Mouse (Mus musculus) embryonic facial prominence, embryonic 12.5 days (tissue): ENCODE measurements around the gene RPS10-NUDT3. TPM values are rescaled to one million over a fixed set of nuclear protein-coding genes. Genes with fewer than 3 reads are reported as not detected.
A peak's percentile ranks its signal among the peaks of the same experiment; 100 is the strongest.

Source experiments
- ATAC-seq: fragments of 200-750 bp; cut with Nextera tagmentation; 2 replicates; pipeline ENCODE4 v1.8.0; 2017; ENCODE audit not compliant: insufficient number of reproducible peaks, insufficient read depth, low FRiP score, low TSS enrichment
- H3K27ac ChIP-seq: fragments of 300-500 bp; sonication (generic); 2 replicates; pipeline ENCODE4 v1.5.1; 2016; ENCODE audit warnings: mild to moderate bottlenecking
- H3K27me3 ChIP-seq: fragments of 300-500 bp; sonication (generic); 2 replicates; pipeline ENCODE4 v1.6.1; 2016; ENCODE audit warnings: mild to moderate bottlenecking, moderate library complexity
- H3K36me3 ChIP-seq: fragments of 300-500 bp; sonication (generic); 2 replicates; pipeline ENCODE4 v1.6.1; 2016; ENCODE audit warnings: mild to moderate bottlenecking
- H3K4me1 ChIP-seq: fragments of 300-500 bp; sonication (generic); 2 replicates; pipeline ENCODE4 v1.6.1; 2016
- H3K4me2 ChIP-seq: fragments of 300-500 bp; sonication (generic); replicated peaks from 2 replicates; pipeline ENCODE4 v1.6.1; 2016; ENCODE audit warnings: mild to moderate bottlenecking, moderate library complexity
- H3K4me3 ChIP-seq: fragments of 300-500 bp; sonication (generic); 2 replicates; pipeline ENCODE4 v1.5.1; 2016; ENCODE audit warnings: mild to moderate bottlenecking
- H3K9ac ChIP-seq: fragments of 300-500 bp; sonication (generic); 2 replicates; pipeline ENCODE4 v1.6.1; 2016; ENCODE audit warnings: mild to moderate bottlenecking, moderate library complexity
- H3K9me3 ChIP-seq: fragments of 300-500 bp; sonication (generic); 2 replicates; pipeline ENCODE4 v1.6.1; 2016; ENCODE audit warnings: mild to moderate bottlenecking, moderate library complexity
- WGBS: fragments of 180-500 bp; shearing (Covaris S2); methylation state at CpG from one replicate; pipeline ENCODE4 v1.1.7; 2016; 5-methylcytosine and 5-hydroxymethylcytosine counted together
- polyA plus RNA-seq: library from polyadenylated mRNA; unstranded; fragments of >200 nt; fragmentation: Nextera tagmentation; extraction: Ambion mirVana; gene quantifications from 2 replicates; pipeline ENCODE4 v1.2.1, GENCODE M21; 2016

The RPS10-NUDT3 gene
- polyA plus RNA-seq, 1 experiment from 2014 or later: not detected

- H3K36me3 ChIP-seq: peaks cover 2% of the 10 kb centered on the region; the same call in 1 of the 2 replicates
- no peaks in the 10 kb centered on the region for H3K9me3 ChIP-seq
- no peak for ATAC-seq
- H3K9ac ChIP-seq: no peak overlapping the region
- H3K27me3 ChIP-seq: no peaks in the 10 kb centered on the region
- WGBS: 84% methylated on average over 2 of the region's 2 CpGs
- no peak overlapping the region for H3K4me2 ChIP-seq
- peaks cover 15% of the 10 kb centered on the region; the same call in 1 of the 2 replicates for H3K4me1 ChIP-seq
- no peak overlapping the region for H3K4me3 ChIP-seq
- H3K27ac ChIP-seq: no peak overlapping the region
Measured at GRCm38 (mm10) chr17:27603036-27603435, 32.0 kb downstream of the RPS10-NUDT3 start.

DNA sequence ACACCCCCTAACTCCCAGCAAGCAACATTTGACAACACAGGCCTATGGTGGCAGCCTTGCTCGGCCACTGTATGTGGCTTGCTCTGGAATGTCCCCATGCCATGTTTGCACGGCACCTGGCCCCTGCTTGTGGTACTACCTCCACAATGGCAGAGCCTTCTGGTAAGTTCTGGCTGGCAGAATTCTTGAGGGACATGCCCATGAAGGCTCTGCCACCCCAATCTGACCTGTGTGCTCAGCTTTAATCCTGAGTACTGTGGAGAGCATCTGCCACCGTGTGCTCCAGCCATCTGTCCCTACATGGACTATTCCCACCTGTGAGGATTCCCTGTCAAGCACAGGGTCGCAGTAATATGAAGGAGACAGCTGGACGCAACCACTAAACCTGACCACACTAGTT lies 34.2 kb downstream of the RPS10-NUDT3 start:
- Histone ChIP-seq H3K27ac (no peak overlapping the region), H3K4me2 (no peak overlapping the region), H3K9me3 (no peaks in the 10 kb centered on the region), H3K36me3 (peaks cover 11% of the 10 kb centered on the region), H3K4me3 (no peak overlapping the region), H3K27me3 (no peaks in the 10 kb centered on the region), H3K4me1 (peaks cover 19% of the 10 kb centered on the region; the same call in 1 of the 2 replicates), H3K9ac (no peak overlapping the region)
- no peak for ATAC-seq
- WGBS: 84% methylated on average over 5 of the region's 5 CpGs

DNA sequence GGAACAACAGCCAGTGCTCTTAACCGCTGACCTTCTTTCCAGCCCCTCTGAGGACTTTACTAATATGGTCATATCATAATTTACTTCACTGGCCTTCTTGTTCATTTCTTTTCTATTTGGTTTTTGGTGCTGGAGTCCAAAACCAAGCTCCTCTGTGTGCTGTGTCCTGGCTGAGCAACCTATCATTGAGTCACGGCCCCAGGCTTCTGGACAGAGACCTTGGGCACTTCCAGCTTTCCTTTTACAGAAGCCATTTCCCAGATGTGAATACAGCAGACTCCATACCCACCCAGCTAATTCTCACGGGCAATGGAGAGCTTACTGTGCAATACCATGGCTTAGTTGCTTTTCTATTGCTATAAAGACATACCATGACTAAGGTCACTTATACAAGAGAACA lies 34.7 kb downstream of the RPS10-NUDT3 start:
- H3K9ac ChIP-seq: no peak overlapping the region

DNA sequence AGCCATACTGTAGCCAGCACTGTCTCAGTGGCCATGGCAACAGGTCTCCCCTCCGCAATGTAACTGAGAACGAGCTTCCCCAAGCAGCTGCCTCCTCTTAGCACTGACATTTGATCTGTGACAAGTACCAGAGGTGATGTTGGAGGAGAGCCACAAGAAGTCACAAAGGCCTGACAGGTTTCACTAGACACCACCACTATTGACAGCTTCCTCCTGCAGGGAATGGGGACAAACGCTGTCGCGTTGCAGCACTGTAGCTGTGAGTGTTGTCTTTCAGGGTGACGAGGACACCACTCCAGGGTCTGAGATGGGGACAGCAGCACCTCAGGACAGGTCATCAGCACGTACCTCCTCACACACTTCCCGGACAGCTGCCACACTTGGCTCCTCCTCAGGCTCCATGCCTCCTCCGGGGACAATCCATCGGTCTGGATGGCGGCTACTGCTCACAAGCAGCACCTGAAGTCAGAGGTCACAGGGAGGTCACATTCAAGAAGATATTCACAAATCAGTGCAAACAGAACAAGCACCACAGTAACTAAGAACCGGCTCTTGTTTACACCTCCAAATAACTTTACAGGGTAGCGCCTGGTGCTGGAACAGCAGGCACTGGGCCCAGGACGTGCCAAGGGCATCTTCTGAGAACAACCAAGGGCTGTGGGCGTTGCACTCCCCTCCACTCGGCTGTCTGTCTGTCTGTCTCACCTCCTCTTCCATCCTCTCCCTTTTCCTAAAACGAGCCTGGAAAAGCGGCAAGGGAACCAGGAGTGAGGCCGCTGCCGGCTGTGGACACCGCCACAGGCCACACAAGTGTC lies 38.4 kb downstream of the RPS10-NUDT3 start:
- Histone ChIP-seq H3K9ac (no peak overlapping the region), H3K36me3 (peaks cover 51% of the 10 kb centered on the region)

More for the DNA sequence above, 34.7 kb downstream of the RPS10-NUDT3 start:
- no peaks in the 10 kb centered on the region for H3K9me3 ChIP-seq
- 88% methylated on average over 3 of the region's 3 CpGs for WGBS
- no peak overlapping the region for H3K27ac ChIP-seq
- H3K27me3 ChIP-seq: no peaks in the 10 kb centered on the region
- ATAC-seq: no peak
- H3K4me2 ChIP-seq: no peak overlapping the region
- peaks cover 17% of the 10 kb centered on the region for H3K36me3 ChIP-seq
- no peak overlapping the region for H3K4me3 ChIP-seq
- H3K4me1 ChIP-seq: peaks cover 19% of the 10 kb centered on the region; the same call in 1 of the 2 replicates

GRCm38 (mm10) chr17:27595659-27596375 lies 39.2 kb downstream of the RPS10-NUDT3 start:
- Histone ChIP-seq H3K9ac (no peak overlapping the region), H3K27me3 (no peaks in the 10 kb centered on the region), H3K4me2 (no peak overlapping the region), H3K27ac (no peak overlapping the region), H3K9me3 (no peaks in the 10 kb centered on the region), H3K4me1 (peaks cover 9% of the 10 kb centered on the region; the same call in 1 of the 2 replicates), H3K4me3 (no peak overlapping the region), H3K36me3 (peaks cover 57% of the 10 kb centered on the region)
- WGBS: 86% methylated on average over 15 of the region's 15 CpGs
- no peak for ATAC-seq

More for the DNA sequence above, 38.4 kb downstream of the RPS10-NUDT3 start:
- Histone ChIP-seq H3K9me3 (no peaks in the 10 kb centered on the region), H3K4me2 (no peak overlapping the region), H3K27me3 (no peaks in the 10 kb centered on the region), H3K27ac (no peak overlapping the region), H3K4me3 (no peak overlapping the region), H3K4me1 (peaks cover 10% of the 10 kb centered on the region; the same call in 1 of the 2 replicates)
- ATAC-seq: no peak
- WGBS: 74% methylated on average over 21 of the region's 21 CpGs

GRCm38 (mm10) chr17:27592565-27592910 lies 42.5 kb downstream of the RPS10-NUDT3 start:
- H3K9me3 ChIP-seq: no peaks in the 10 kb centered on the region
- H3K9ac ChIP-seq: no peak overlapping the region
- H3K36me3 ChIP-seq: peaks cover 75% of the 10 kb centered on the region
- H3K27me3 ChIP-seq: no peaks in the 10 kb centered on the region
- H3K4me1 ChIP-seq: peaks cover 8% of the 10 kb centered on the region; the same call in 1 of the 2 replicates
- H3K4me2 ChIP-seq: no peak overlapping the region
- no peak overlapping the region for H3K4me3 ChIP-seq
- no peak overlapping the region for H3K27ac ChIP-seq
- 95% methylated on average over 7 of the region's 7 CpGs for WGBS
- no peak for ATAC-seq

DNA sequence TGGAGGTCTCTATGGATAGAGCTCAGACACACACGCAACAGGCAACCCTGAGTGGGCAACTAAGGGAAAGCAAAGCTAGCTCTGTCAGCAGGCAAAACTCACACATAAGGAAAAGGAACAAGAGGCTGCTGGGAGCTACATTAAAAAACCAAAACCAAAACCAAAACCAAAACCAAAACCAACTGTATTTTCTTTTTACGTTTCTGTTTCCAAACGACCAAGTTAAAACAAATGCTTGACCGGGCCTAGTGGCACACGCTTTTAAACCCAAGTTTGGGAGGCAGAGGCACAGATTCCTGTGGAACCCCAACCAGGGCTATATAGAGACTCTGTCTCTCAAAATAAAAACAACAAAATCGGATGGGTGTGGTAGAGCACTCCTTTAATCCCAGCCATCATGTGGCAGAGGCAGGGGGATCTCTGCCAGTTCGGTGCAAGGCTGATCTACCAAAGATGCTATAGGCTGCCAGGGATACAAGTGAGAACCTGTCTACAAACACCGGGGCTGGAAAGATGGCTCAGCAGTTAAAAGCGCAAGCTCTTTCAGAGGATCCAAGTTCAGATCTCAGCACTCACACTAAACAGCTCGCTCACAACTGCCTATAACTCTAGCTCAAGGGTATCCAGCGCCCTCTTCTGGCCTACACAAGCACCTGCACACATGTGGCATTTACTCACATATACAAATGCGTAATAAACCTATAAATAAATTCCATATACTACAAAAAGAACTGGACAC lies 43.0 kb downstream of the RPS10-NUDT3 start:
- peaks cover 7% of the 10 kb centered on the region; the same call in 1 of the 2 replicates for H3K4me1 ChIP-seq
- no peaks in the 10 kb centered on the region for H3K9me3 ChIP-seq
- WGBS: 90% methylated on average over 12 of the region's 12 CpGs
- H3K27me3 ChIP-seq: no peaks in the 10 kb centered on the region
- no peak overlapping the region for H3K27ac ChIP-seq
- no peak overlapping the region for H3K4me2 ChIP-seq
- ATAC-seq: no peak
- H3K4me3 ChIP-seq: no peak overlapping the region
- peaks cover 79% of the 10 kb centered on the region for H3K36me3 ChIP-seq
- no peak overlapping the region for H3K9ac ChIP-seq

GRCm38 (mm10) chr17:27588231-27588630 lies 46.8 kb downstream of the RPS10-NUDT3 start:
- peaks cover 69% of the 10 kb centered on the region for H3K36me3 ChIP-seq
- no peak overlapping the region for H3K9ac ChIP-seq
- H3K4me3 ChIP-seq: no peak overlapping the region
- 77% methylated on average over 8 of the region's 8 CpGs for WGBS
- H3K4me2 ChIP-seq: no peak overlapping the region
- peaks cover 4% of the 10 kb centered on the region; the same call in 1 of the 2 replicates for H3K4me1 ChIP-seq
- no peak overlapping the region for H3K27ac ChIP-seq
- no peaks in the 10 kb centered on the region for H3K9me3 ChIP-seq
- no peak for ATAC-seq
- no peaks in the 10 kb centered on the region for H3K27me3 ChIP-seq

DNA sequence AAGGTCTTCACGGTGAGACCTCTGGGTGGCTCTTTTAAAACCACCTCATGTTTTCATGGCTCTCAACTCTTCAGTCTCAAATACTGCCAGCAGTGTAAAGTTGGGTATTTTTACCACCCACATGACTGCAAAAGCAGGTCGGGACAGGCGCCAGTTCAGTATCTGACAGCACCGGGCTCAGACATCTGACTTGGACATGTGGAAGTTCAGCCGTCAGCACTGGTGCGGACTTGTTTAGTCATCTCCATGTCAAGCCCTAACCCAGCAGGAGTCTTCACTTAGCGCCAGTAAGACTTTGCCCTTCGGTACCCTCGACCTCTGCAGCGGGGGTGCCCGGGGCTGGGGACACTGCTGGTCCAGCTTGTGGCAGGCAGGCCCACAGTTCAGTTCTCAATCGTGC lies 47.8 kb downstream of the RPS10-NUDT3 start:
- Histone ChIP-seq H3K9me3 (no peaks in the 10 kb centered on the region), H3K4me1 (peaks cover 4% of the 10 kb centered on the region; the same call in 1 of the 2 replicates), H3K27ac (no peak overlapping the region), H3K4me3 (no peak overlapping the region), H3K4me2 (no peak overlapping the region), H3K36me3 (peaks cover 66% of the 10 kb centered on the region), H3K9ac (no peak overlapping the region), H3K27me3 (no peaks in the 10 kb centered on the region)
- 75% methylated on average over 12 of the region's 12 CpGs for WGBS
- ATAC-seq: no peak

DNA sequence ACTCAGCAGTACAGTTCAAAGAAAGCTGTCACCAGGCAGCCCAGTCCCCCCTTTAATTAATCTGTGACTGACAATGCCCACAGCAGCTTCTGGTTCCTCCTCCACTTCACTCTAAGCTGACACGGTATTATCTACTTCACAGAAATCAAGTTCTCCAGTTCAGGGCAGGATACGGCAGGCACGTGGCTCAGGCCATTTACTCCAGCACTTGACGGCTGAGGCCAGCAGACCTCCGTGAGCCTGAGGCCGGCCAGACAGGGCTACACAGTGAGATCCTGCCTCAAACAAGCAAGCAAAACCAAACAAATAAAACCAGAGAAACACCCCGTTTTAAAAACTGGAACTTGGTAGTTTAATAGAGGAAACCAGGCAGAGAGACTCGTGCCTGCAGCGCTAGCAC lies 48.4 kb downstream of the RPS10-NUDT3 start:
- Histone ChIP-seq H3K27ac (0 out of 2 replicates have a peak overlapping the region, but pooled peaks have one; percentile 23), H3K9me3 (no peaks in the 10 kb centered on the region), H3K4me2 (no peak overlapping the region), H3K27me3 (no peaks in the 10 kb centered on the region), H3K36me3 (peaks cover 66% of the 10 kb centered on the region), H3K4me3 (no peak overlapping the region), H3K4me1 (peaks cover 4% of the 10 kb centered on the region; the same call in 1 of the 2 replicates), H3K9ac (no peak overlapping the region)
- no peak for ATAC-seq
- 73% methylated on average over 9 of the region's 9 CpGs for WGBS

DNA sequence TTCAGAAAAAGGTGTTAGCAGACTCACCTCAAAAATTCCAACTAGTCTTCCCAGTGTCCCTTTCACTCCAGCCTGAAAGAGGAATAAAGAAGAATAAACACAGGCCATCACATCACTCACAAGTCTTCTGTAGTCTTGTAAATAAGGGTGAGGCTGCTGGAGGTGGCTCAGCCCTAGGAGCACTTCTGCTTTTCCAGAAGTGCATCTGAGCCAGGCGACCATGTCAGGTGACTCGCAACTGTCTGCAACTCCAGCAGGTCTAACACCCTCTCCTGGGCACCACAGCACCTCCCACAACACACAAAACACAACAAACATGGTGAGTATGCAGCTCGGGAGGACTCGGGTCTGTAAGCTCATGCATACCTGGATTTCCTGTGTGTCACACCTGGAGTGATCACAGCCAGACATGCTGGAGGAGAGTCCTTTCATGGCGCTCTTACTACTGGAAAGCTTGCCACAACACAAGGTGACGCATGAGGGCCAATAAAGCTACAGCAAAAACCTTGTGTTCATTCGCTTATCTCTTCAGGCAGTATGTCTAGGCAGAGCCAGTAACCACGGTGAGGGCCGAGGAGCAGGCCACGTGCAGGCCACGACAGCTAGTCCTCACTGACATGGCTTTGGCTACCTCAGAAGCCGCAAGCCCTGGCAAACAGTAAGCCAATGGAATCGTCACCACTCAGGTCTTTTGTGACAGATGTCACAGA lies 51.7 kb downstream of the RPS10-NUDT3 start:
- H3K36me3 ChIP-seq: peaks cover 82% of the 10 kb centered on the region
- H3K9me3 ChIP-seq: no peaks in the 10 kb centered on the region

More for the DNA sequence above, 51.7 kb downstream of the RPS10-NUDT3 start:
- H3K9ac ChIP-seq: no peak overlapping the region
- H3K27me3 ChIP-seq: no peaks in the 10 kb centered on the region
- no peak for ATAC-seq
- H3K4me1 ChIP-seq: no peaks in the 10 kb centered on the region
- no peak overlapping the region for H3K4me3 ChIP-seq
- no peak overlapping the region for H3K4me2 ChIP-seq
- H3K27ac ChIP-seq: no peak overlapping the region
- WGBS: 92% methylated on average over 13 of the region's 13 CpGs
